Mouse (Mus musculus) bone marrow macrophage, adult 2 months (primary cell): ENCODE measurements around the gene Lekr1.

ENCODE experiments used
- CTCF ChIP-seq: IDR thresholded peaks from 2 replicates; pipeline ENCODE4 v1.5.1; 2012; ENCODE audit warnings: low read depth, mild to moderate bottlenecking, low read length, moderate library complexity
- POLR2A ChIP-seq: IDR thresholded peaks from 2 replicates; pipeline ENCODE4 v1.6.1; 2012; ENCODE audit warnings: mild to moderate bottlenecking, low read depth, low read length, borderline replicate concordance

DNA sequence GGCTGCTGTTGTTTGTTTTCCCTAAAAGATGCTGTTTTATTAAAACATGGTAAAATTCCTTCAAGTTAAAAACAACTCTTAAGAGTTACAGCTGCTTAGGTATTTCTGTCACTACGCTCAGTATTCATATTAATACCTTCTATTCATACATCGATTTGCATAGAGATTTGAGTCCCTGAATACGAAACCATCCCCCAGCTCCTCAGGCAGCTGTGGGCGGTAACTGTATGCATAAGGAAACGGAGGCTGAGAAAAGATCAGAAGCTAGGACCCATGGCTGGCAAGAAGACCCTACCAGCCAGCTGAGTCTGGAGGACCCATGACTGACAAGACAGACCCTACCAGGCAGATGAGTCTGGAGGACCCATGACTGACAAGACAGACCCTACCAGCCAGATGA, 189.5 kb downstream of the Lekr1 start:
- TF ChIP-seq CTCF: no peak
- no peak for TF ChIP-seq POLR2A
